Mouse (Mus musculus): ENCODE measurements around the gene Tedc1. TPM values are rescaled to one million over a fixed set of nuclear protein-coding genes. Genes with fewer than 3 reads are reported as not detected.

Gene Tedc1
- polyA plus RNA-seq, 1 experiment from 2014 or later = 23.6 TPM

DNA sequence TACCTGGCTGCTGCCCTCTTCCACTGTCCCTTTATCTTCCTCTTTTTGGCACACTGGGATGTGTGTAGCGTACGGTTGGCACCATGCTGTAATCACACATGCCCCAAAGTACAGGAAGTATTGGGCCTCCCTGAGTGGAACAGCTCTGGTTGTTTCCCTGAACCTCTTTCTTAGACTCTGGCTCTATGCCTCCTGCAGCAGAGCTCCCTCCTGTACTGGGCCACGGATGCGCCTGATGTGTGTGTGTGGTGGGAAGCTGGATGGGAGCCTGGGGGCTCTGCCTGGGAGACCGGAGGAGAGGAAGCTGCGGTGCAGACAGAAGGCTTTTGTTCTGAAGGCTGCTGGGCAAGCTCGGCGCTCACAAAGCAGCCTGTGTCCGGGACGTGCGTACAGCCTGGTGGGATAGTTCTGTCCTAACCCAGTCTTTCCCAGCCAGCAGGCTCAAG, 7.4 kb downstream of the Tedc1 start:
- H3K4me2 ChIP-seq = no peak overlapping the region
- WGBS = 58% methylated on average over 11 of the region's 11 CpGs
- H3K4me1 ChIP-seq (replicated peaks) = peaks cover 4% of the 10 kb centered on the region; the same call in 1 of the 2 replicates
- H3K27ac ChIP-seq (replicated peaks) = peak overlapping the region; percentile 86
- H3K36me3 ChIP-seq = no peaks in the 10 kb centered on the region
- H3K27me3 ChIP-seq = no peaks in the 10 kb centered on the region
- no peak overlapping the region for H3K9ac ChIP-seq
- H3K9me3 ChIP-seq = no peaks in the 10 kb centered on the region
- no peak overlapping the region for H3K4me3 ChIP-seq
- peak; percentile 88 for ATAC-seq (ENCODE audit: low FRiP score, low read depth)

DNA sequence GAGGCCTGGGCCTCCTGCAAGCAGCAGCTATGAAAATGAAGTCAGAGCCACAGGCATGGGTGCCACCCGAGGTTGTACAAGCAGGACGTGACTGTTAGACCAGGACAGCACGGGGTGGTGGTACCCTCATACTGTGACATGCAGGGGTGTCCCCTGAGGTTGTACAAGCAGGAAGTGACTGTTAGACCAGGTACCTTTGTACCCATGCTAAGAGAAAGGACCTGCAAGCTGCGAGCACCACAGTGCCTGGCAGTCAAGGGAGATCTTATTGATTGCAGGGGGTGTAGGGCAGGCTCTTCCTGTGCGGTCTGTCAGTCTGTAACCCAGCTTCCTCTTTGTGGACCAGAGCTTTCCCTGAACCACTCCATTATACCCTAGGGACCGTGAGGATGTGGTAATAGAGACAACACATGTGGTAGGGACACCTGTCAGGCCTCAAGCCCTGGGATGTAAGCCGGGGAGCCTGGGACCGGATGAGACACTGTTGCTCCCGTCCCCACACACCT, 11.9 kb downstream of the Tedc1 start:
- no peaks in the 10 kb centered on the region for H3K36me3 ChIP-seq
- no peaks in the 10 kb centered on the region for H3K9me3 ChIP-seq
- WGBS = 85% methylated on average over 9 of the region's 9 CpGs
- no peak overlapping the region for H3K4me2 ChIP-seq
- H3K4me1 ChIP-seq (replicated peaks) = peaks cover 1% of the 10 kb centered on the region; the same call in 1 of the 2 replicates
- H3K9ac ChIP-seq = no peak overlapping the region
- H3K27ac ChIP-seq (replicated peaks) = no peak overlapping the region
- no peak overlapping the region for H3K4me3 ChIP-seq
- no peaks in the 10 kb centered on the region for H3K27me3 ChIP-seq
- ATAC-seq (ENCODE audit: low FRiP score, low read depth) = no peak

DNA sequence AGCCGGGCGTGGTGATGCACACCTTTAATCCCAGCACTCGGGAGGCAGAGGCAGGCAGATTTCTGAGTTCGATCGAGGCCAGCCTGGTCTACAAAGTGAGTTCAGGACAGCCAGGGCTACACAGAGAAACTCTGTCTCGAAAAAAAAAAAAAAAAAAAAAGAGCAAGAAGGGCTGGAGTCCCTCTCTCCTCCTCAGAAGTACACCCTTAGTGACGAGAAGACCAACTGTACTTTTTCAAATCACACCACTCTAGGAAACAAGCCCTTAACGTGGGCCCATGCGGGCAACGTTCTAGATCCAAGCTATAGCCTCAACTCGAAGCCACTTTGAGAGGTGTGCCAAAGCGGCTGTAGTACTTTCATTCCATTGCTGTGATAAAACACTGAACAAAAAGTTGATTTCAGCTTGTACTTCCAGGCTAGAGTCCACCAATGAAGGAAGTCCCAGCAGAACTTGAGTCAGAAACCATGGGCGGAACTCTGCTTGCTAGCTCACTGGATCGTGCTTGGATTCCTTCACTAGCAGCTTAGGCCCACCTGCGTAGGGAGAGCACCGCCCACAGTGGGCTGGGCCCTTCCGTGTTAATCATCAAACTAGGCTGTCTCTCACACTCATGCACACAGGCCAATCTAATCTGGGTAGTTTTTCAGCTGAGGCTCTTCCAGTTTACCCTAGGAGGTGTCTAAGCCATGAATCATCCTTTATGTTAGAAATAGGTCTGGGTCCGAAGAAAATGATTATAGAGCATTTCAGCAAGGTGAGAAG, 20.9 kb downstream of the Tedc1 start:
- H3K9ac ChIP-seq = no peak overlapping the region
- no peak overlapping the region for H3K27ac ChIP-seq (replicated peaks)
- no peak overlapping the region for H3K4me2 ChIP-seq
- H3K9me3 ChIP-seq = no peaks in the 10 kb centered on the region
- no peaks in the 10 kb centered on the region for H3K36me3 ChIP-seq
- ATAC-seq (ENCODE audit: low FRiP score, low read depth) = no peak
- no peaks in the 10 kb centered on the region for H3K27me3 ChIP-seq
- H3K4me3 ChIP-seq = no peak overlapping the region
- no peaks in the 10 kb centered on the region for H3K4me1 ChIP-seq (replicated peaks)
- WGBS = 91% methylated on average over 18 of the region's 18 CpGs

DNA sequence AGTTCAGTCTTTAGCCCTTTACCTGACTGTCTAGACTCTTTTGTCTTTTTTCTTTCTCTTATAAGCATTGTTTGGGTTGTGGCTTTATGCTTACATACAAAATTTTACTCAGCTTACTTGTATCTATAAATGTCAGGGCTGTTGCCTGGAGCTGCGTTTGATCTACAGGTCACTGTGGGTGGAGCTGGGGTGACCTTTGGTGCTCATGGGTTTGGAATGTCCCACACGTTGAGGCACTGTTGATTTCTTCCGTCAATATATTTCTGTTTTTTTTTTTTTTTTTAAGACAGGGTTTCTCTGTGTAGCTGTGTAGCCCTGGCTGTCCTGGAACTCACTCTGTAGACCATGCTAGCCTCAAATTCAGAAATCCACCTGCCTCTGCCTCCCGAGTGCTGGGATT, 24.8 kb downstream of the Tedc1 start:
- ATAC-seq (ENCODE audit: low FRiP score, low read depth) = no peak
- WGBS = 74% methylated on average over 4 of the region's 4 CpGs
- Histone ChIP-seq H3K27ac (replicated peaks) (no peak overlapping the region), H3K9ac (no peak overlapping the region), H3K27me3 (no peaks in the 10 kb centered on the region), H3K36me3 (no peaks in the 10 kb centered on the region), H3K4me1 (replicated peaks) (no peaks in the 10 kb centered on the region), H3K4me3 (no peak overlapping the region), H3K4me2 (no peak overlapping the region), H3K9me3 (no peaks in the 10 kb centered on the region)

DNA sequence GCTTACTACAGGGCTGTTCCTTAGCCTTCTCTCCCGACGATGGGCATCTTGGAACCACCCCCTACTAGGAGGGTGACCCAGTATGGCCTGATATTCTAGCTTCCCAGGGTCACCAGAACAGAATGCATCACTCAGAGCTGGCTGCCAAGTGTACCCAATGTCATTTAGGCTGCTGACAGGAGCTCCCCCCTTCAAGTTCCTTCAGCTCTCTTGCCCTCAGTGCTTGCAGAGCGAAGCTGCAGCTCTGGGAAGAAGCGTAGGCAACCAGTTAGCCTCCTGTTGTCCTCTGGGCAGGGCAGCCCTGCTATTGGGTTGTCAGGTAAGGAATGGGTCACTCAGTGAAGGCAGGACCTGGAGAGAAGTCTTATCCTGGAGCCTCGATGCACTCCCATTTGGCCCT, 28.7 kb downstream of the Tedc1 start:
- peak overlapping the region; percentile 94 for H3K4me2 ChIP-seq
- H3K4me1 ChIP-seq (replicated peaks) = peaks cover 23% of the 10 kb centered on the region
- peak overlapping the region; percentile 71; the same call in 1 of the 2 replicates for H3K4me3 ChIP-seq
- no peaks in the 10 kb centered on the region for H3K27me3 ChIP-seq
- H3K9me3 ChIP-seq = no peaks in the 10 kb centered on the region
- 0 out of 2 replicates have a peak overlapping the region, but pooled peaks have one; percentile 51 for H3K27ac ChIP-seq (replicated peaks)
- ATAC-seq (ENCODE audit: low FRiP score, low read depth) = peak; percentile 0; the same call in 1 of the 2 replicates
- peaks cover 10% of the 10 kb centered on the region for H3K36me3 ChIP-seq
- H3K9ac ChIP-seq = no peak overlapping the region
- WGBS = 59% methylated on average over 5 of the region's 5 CpGs

DNA sequence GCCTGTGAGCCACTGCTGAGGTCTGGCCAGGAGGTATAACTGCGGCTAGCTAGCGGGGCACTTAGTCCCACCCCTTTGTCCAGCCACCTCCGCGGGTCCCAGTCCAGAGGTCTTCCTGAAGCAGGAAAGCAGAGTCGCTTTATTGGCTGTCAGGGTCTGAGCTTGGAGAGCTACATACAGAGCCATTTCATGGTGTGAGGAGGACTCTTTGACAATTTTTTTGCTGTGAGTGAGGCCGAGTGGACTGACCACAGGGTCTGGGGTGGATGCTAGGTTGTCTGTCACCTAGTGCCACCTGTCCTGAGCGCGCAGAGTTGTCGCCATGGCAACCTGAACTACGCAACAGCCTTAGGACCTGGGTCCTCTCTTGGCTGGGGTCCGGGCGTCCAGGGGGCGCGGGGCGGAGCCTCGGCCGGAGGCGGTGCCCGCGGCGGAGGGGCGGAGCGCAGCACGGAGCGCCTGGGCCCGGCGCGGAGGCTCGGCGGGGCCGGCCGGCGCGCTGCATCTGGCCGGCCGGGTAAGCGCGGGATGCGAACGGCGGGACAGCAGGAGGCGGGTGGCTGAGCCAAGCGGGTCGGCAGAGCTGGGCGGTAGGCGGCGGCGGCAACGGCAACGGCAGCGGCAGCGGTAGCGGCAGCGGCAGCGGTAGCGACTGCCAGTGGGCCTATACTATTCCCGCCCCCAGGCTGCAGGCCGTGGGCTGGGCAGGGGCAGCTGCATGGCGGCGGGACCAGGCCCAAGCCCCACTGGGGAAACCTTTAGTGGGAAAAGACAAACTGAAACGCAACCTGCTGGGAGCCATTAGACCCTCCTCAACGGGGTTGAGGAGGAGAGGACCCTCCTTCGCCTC, 29.4 kb downstream of the Tedc1 start, which contains the start of gene Tmem121:
Gene Tmem121, plus strand, starts transcription at position 489 of the 850 bp plus-strand sequence.
- peak within 1 kb of the TSS; percentile 94 for H3K4me2 ChIP-seq
- H3K4me3 ChIP-seq = peak within 1 kb of the TSS; percentile 71
- H3K9ac ChIP-seq = peak within 1 kb of the TSS; percentile 77
- H3K27ac ChIP-seq (replicated peaks) = peak within 1 kb of the TSS; percentile 51
- H3K27me3 ChIP-seq = no peaks in the 10 kb centered on the region
- ATAC-seq (ENCODE audit: low FRiP score, low read depth) = peak; percentile 54
- no peaks in the 10 kb centered on the region for H3K9me3 ChIP-seq
- H3K4me1 ChIP-seq (replicated peaks) = peaks cover 23% of the 10 kb centered on the region
- peaks cover 17% of the 10 kb centered on the region for H3K36me3 ChIP-seq
- 2% methylated on average over 44 of the region's 63 CpGs for WGBS

DNA sequence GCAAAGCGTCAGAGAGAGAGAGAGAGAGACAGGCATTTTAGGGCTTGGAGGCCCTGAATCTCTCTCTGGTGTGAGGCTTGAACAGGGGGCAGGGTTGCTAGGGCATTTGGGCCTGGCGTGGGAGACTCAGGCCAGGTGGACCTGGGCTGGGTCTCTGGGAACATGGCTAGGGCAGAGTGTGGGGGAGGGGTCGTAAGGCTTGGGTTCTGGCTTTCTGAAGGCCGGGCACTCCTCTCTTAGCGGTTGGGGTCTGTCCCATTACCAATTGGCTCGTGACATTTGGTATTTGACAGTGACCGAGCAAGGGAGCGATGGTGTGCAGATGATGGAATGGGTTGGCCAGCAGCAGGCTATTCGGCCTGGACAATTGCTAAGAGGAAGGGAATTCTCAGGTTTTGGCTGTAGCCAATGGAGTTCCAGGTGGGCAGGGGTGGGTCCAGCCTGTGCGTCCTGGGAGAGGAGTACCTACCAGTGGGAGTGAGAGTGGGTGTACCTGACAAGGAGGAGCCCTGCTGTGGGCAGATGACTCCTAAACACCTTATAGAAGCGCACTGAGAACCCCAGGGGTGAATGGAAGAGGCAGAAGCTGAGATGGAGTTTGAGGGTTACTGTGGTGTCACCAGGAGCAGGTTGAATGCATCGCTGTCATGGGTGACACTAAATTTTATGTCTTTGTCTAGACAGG, 30.2 kb downstream of the Tedc1 start:
- no peaks in the 10 kb centered on the region for H3K27me3 ChIP-seq
- peaks cover 23% of the 10 kb centered on the region for H3K4me1 ChIP-seq (replicated peaks)
- H3K4me3 ChIP-seq = peak overlapping the region; percentile 71
- WGBS = 28% methylated on average over 12 of the region's 12 CpGs
- ATAC-seq (ENCODE audit: low FRiP score, low read depth) = no peak
- peak overlapping the region; percentile 51 for H3K27ac ChIP-seq (replicated peaks)
- H3K9ac ChIP-seq = peak overlapping the region; percentile 77
- peak overlapping the region; percentile 94 for H3K4me2 ChIP-seq
- H3K9me3 ChIP-seq = no peaks in the 10 kb centered on the region
- peaks cover 21% of the 10 kb centered on the region for H3K36me3 ChIP-seq

DNA sequence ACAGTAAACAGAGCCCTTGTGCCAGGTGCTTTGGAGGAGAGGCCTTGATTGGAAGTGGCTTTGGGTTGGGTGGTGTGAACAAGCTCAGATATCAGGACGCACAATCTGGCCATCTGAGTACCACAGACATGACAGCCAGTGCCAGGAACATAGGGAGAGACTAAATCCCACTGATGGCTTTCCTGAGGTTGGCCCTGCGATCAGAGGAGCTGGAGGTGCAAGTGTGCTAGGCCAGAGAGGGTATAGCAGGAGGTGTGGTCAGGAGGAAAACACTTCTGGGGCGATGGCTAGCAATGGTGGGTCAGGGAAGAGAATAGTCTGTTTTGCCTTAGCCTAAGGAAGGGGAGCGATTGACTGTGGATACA, 30.8 kb downstream of the Tedc1 start:
- ATAC-seq (ENCODE audit: low FRiP score, low read depth) = no peak
- Histone ChIP-seq H3K4me3 (peak overlapping the region; percentile 71), H3K9me3 (no peaks in the 10 kb centered on the region), H3K27ac (replicated peaks) (peak overlapping the region; percentile 45; the same call in 1 of the 2 replicates), H3K4me2 (peak overlapping the region; percentile 94), H3K9ac (peak overlapping the region; percentile 77), H3K27me3 (no peaks in the 10 kb centered on the region), H3K36me3 (peaks cover 21% of the 10 kb centered on the region), H3K4me1 (replicated peaks) (peaks cover 23% of the 10 kb centered on the region)
- 48% methylated on average over 4 of the region's 4 CpGs for WGBS

DNA sequence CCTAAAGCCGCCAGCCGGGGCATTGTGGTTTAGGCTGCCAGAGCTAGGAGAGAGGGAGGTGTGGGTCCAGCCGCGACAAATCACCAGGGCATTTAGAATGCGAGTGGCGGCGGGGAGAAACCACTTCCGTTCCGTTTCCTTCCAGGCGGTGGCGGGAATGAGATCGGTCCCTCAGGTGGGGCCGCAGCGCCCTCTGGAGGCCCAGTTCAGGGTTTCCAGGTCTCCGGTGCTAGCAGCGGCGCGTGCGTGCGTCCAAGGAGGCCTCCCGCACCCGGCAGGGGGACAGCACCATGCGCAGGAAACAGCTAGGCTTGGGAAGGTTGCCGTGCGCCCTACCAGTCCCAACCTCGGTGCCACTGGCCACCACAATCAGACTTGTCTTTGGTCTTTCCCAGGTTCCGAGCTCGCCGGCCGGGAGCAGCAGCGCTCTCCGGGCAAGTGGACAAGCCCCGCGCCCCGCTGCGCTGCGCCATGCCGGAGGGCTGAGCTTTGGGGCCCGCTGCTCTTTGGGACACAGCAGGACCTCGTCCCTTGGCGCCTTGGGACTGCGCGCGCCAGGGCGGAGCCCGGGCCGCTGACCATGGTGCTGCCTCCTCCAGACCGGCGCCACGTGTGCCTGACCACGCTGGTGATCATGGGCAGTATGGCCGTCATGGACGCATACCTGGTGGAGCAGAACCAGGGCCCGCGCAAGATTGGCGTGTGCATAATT, 31.5 kb downstream of the Tedc1 start:
- H3K9ac ChIP-seq = peak overlapping the region; percentile 77
- H3K4me3 ChIP-seq = peak overlapping the region; percentile 71
- peak overlapping the region; percentile 94 for H3K4me2 ChIP-seq
- H3K4me1 ChIP-seq (replicated peaks) = peaks cover 23% of the 10 kb centered on the region
- H3K27me3 ChIP-seq = no peaks in the 10 kb centered on the region
- H3K27ac ChIP-seq (replicated peaks) = peak overlapping the region; percentile 45; the same call in 1 of the 2 replicates
- WGBS = 4% methylated on average over 56 of the region's 56 CpGs
- H3K36me3 ChIP-seq = peaks cover 21% of the 10 kb centered on the region
- peak; percentile 51 for ATAC-seq (ENCODE audit: low FRiP score, low read depth)
- no peaks in the 10 kb centered on the region for H3K9me3 ChIP-seq

DNA sequence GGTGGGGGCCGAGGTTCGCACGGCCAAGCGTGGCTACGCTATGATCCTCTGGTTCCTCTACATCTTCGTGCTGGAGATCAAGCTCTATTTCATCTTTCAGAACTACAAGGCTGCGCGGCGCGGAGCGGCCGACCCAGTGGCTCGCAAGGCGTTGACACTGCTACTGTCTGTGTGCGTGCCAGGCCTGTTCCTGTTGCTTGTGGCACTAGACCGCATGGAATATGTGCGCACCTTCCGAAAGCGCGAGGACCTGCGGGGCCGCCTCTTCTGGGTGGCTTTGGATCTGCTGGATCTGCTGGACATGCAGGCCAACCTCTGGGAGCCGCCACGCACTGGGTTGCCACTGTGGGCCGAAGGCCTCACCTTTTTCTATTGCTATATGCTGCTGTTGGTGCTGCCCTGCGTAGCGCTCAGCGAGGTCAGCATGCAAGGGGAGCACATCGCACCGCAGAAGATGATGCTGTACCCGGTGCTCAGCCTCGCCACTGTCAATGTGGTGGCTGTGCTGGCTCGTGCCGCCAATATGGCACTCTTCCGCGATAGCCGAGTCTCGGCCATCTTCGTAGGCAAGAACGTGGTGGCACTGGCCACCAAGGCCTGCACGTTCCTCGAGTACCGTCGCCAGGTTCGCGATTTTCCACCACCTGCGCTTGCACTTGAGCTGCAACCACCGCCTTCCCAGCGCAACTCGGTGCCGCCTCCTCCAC, 32.3 kb downstream of the Tedc1 start:
- H3K9me3 ChIP-seq = no peaks in the 10 kb centered on the region
- peak overlapping the region; percentile 71 for H3K4me3 ChIP-seq
- 0 out of 2 replicates have a peak, but pooled peaks have one; percentile 0 for ATAC-seq (ENCODE audit: low FRiP score, low read depth)
- H3K36me3 ChIP-seq = peaks cover 24% of the 10 kb centered on the region
- H3K4me2 ChIP-seq = peak overlapping the region; percentile 94
- peaks cover 23% of the 10 kb centered on the region for H3K4me1 ChIP-seq (replicated peaks)
- no peak overlapping the region for H3K27ac ChIP-seq (replicated peaks)
- 91% methylated on average over 51 of the region's 51 CpGs for WGBS
- no peak overlapping the region for H3K9ac ChIP-seq
- H3K27me3 ChIP-seq = no peaks in the 10 kb centered on the region

Data from hindbrain, embryonic 15.5 days (tissue).